Mouse (Mus musculus) lung, embryonic 15.5 days (tissue): Measurements from ENCODE around the gene Ccdc12. TPM values are rescaled to one million over a fixed set of nuclear protein-coding genes. Genes with fewer than 3 reads are reported as not detected.

Source experiments
- ATAC-seq: fragments of 200-750 bp; cut with Nextera tagmentation; 2 replicates; pipeline ENCODE4 v1.8.0; 2017; ENCODE audit warnings: moderate number of reproducible peaks, borderline replicate concordance; ENCODE audit not compliant: low FRiP score, low TSS enrichment; ENCODE audit errors: extremely low read depth
- H3K27ac ChIP-seq: fragments of 300-500 bp; sonication (generic); 2 replicates; pipeline ENCODE4 v1.5.1; 2015; ENCODE audit warnings: moderate library complexity, mild to moderate bottlenecking, inconsistent platforms
- H3K27me3 ChIP-seq: fragments of 300-500 bp; sonication (generic); 2 replicates; pipeline ENCODE4 v1.6.1; 2015; ENCODE audit warnings: inconsistent platforms
- H3K36me3 ChIP-seq: fragments of 300-500 bp; sonication (generic); 2 replicates; pipeline ENCODE4 v1.6.1; 2015; ENCODE audit warnings: inconsistent platforms
- H3K4me1 ChIP-seq: fragments of 300-500 bp; sonication (generic); 2 replicates; pipeline ENCODE4 v1.6.1; 2015; ENCODE audit warnings: inconsistent platforms
- H3K4me2 ChIP-seq: fragments of 300-500 bp; sonication (generic); 2 replicates; pipeline ENCODE4 v1.6.1; 2015; ENCODE audit warnings: inconsistent platforms, mild to moderate bottlenecking, moderate library complexity
- H3K4me3 ChIP-seq: fragments of 300-500 bp; sonication (generic); 2 replicates; pipeline ENCODE4 v1.5.1; 2015; ENCODE audit warnings: mild to moderate bottlenecking, inconsistent platforms
- H3K9ac ChIP-seq: fragments of 300-500 bp; sonication (generic); 2 replicates; pipeline ENCODE4 v1.6.1; 2015; ENCODE audit warnings: inconsistent platforms
- H3K9me3 ChIP-seq: fragments of 300-500 bp; sonication (generic); 2 replicates; pipeline ENCODE4 v1.6.1; 2016; ENCODE audit warnings: inconsistent platforms
- WGBS: fragments of 180-500 bp; shearing (Covaris S2); methylation state at CpG from one replicate; pipeline ENCODE4 v1.1.7; 2015; 5-methylcytosine and 5-hydroxymethylcytosine counted together
- polyA plus RNA-seq: library from polyadenylated mRNA; unstranded; fragments of >200 nt; fragmentation: Nextera tagmentation; extraction: Ambion mirVana; gene quantifications from 2 replicates; pipeline ENCODE4 v1.2.1, GENCODE M21; 2015

Gene Ccdc12
- polyA plus RNA-seq, 1 experiment from 2014 or later: 151 TPM

DNA sequence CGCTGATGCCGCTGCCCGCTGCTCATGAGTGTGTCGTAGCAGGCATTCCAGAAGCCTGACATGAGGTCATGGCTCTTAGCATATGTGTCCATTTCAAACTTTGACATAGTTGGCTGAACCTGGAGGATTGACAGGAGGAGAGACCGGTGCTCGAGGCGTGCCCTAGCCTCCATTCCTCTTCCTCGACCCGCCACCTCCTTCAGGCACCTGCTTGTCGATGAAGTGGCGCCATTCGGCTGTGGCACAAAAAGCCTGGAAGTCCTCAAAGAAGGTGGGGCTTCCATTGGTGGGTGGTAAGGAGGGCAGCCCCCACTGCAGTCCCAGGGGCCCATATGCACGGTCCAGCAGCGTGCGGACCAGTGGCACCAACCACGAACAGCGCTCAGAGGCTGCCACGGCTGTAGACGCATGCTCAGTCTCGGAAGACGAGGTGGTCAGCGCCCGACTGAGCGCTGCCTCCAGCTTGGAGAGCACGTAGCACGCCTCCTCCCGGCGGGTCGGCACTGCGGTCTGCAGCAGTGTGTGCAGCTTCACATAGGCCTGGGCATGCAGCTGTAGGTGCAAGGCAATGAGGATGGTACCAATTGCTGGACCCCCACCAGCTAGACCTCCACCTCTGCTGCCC is 24.5 kb upstream of the Ccdc12 start:
- ATAC-seq: no peak
- Histone ChIP-seq H3K36me3 (0 out of 2 replicates have a peak, but pooled peaks cover 3% of the 10 kb centered on the region), H3K4me1 (no peaks in the 10 kb centered on the region), H3K9ac (no peak overlapping the region), H3K9me3 (no peaks in the 10 kb centered on the region), H3K4me3 (no peak overlapping the region), H3K4me2 (peak overlapping the region; percentile 23; the same call in 1 of the 2 replicates), H3K27me3 (peaks cover 22% of the 10 kb centered on the region), H3K27ac (no peak overlapping the region)
- 28% methylated on average over 30 of the region's 30 CpGs for WGBS

DNA sequence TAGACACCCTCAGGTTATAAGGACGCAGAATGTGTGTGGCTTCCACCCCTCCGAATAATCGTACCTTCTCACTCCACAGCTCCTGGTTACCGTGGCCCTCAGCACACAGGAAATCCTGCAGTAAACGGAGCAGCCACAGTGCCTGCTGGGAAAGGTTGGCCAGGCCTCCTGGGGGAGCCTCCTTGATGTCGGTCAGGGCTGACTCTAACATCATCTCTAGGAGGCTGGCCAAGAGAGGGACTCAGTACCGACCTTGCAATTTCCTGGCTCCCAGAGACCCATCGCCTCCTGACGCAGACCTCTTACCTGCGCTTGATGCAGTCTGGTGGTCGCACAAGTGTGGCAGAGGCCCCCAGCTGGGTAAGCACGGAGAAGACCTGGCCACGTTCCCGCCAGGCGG is 23.6 kb upstream of the Ccdc12 start:
- Histone ChIP-seq H3K4me1 (no peaks in the 10 kb centered on the region), H3K36me3 (0 out of 2 replicates have a peak, but pooled peaks cover 3% of the 10 kb centered on the region), H3K27me3 (peaks cover 22% of the 10 kb centered on the region), H3K4me3 (no peak overlapping the region), H3K9me3 (no peaks in the 10 kb centered on the region), H3K9ac (no peak overlapping the region), H3K4me2 (no peak overlapping the region), H3K27ac (no peak overlapping the region)
- WGBS: 73% methylated on average over 15 of the region's 15 CpGs
- no peak for ATAC-seq

DNA sequence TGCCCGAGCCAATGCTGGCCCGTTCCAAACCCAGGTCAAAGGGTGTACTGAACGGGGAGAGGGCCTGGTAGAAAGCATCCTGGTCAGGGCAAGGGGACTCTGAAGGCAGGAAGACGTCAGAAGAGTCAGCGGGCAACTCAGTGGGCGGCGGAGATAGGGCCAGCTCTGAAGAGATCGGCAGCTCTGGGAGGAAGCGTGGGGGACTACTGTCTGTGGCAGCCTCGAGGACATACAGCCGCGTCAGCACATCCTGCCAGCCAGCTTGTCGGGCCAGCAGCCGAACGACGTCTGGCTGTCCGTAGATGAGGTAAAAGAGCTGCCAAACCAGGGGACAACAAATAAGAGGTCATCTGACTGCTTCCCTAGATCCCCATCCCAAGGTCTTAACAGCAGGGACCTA is 22.4 kb upstream of the Ccdc12 start:
- ATAC-seq: no peak
- no peaks in the 10 kb centered on the region for H3K9me3 ChIP-seq
- H3K4me3 ChIP-seq: no peak overlapping the region
- H3K4me2 ChIP-seq: no peak overlapping the region
- H3K9ac ChIP-seq: no peak overlapping the region
- H3K27me3 ChIP-seq: peaks cover 22% of the 10 kb centered on the region
- H3K36me3 ChIP-seq: 0 out of 2 replicates have a peak, but pooled peaks cover 3% of the 10 kb centered on the region
- H3K4me1 ChIP-seq: no peaks in the 10 kb centered on the region
- no peak overlapping the region for H3K27ac ChIP-seq
- WGBS: 64% methylated on average over 17 of the region's 17 CpGs

DNA sequence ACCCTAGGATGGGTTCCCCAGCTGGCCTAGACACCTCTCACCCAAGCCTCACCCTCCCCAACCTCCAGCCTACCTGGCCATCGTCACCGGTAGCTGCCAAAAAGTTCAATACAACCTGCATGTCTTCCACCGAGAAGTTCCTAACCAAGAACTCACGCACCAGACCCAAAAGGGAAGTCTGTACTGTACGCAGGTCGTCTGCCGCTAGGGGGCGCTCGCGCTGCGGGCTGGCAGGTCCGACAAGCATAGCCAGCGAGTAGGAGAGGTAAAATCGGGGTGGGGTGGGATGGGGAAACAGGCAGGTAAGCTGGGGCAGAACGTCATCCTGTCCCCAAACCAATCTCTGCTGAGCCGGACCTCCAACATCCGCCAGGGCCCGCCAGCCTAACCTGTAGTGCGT is 21.1 kb upstream of the Ccdc12 start:
- Histone ChIP-seq H3K27ac (no peak overlapping the region), H3K4me1 (no peaks in the 10 kb centered on the region), H3K4me2 (no peak overlapping the region), H3K27me3 (peaks cover 22% of the 10 kb centered on the region), H3K4me3 (no peak overlapping the region), H3K9ac (no peak overlapping the region), H3K9me3 (no peaks in the 10 kb centered on the region), H3K36me3 (0 out of 2 replicates have a peak, but pooled peaks cover 3% of the 10 kb centered on the region)
- 8% methylated on average over 19 of the region's 19 CpGs for WGBS
- peak; percentile 49; the same call in 1 of the 2 replicates for ATAC-seq

DNA sequence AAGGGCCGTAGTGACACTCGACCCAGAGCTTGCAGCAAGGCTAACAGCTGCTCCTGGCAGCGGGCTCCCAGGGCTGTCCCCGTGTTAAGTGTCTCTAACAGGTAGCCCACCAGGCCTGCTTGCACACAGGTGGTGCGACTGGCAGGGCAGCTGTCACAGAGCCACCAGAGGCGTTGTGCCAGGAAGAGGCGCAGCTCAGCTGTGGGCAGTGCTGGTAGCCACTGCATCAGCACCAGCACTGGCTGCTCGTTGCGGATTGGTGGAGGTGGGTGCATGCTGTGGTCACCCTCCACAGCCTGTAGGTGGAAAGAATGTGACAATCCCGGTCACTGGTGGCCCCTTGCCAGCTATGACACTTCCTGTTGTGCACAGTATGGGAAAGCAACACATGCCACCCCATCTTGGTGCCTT is 17.7 kb upstream of the Ccdc12 start:
- WGBS: 73% methylated on average over 10 of the region's 10 CpGs
- no peaks in the 10 kb centered on the region for H3K4me1 ChIP-seq
- no peaks in the 10 kb centered on the region for H3K27me3 ChIP-seq
- H3K9ac ChIP-seq: no peak overlapping the region
- no peaks in the 10 kb centered on the region for H3K36me3 ChIP-seq
- no peak overlapping the region for H3K4me2 ChIP-seq
- no peak overlapping the region for H3K27ac ChIP-seq
- no peak overlapping the region for H3K4me3 ChIP-seq
- H3K9me3 ChIP-seq: no peaks in the 10 kb centered on the region
- no peak for ATAC-seq

DNA sequence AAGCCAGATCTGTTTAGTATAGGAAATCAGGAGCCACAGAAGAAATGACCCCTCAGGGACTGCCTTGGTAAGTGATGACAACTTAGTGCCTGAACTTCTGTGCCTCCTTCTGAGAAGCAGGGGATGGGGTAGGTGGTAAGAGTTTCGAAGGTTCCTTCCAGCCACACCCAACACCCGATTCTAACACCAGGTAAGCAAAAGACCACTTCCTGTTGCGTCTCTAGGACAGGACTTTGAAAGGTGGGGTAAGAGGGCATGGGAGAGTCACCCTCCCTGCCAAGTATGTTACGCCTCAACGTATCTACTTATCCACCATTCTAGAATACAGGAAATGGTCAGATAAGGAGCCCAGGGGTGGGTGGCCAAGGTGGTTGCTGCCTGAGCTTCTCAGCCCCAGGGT is 15.3 kb upstream of the Ccdc12 start:
- ATAC-seq: no peak
- 78% methylated on average over 5 of the region's 5 CpGs for WGBS

DNA sequence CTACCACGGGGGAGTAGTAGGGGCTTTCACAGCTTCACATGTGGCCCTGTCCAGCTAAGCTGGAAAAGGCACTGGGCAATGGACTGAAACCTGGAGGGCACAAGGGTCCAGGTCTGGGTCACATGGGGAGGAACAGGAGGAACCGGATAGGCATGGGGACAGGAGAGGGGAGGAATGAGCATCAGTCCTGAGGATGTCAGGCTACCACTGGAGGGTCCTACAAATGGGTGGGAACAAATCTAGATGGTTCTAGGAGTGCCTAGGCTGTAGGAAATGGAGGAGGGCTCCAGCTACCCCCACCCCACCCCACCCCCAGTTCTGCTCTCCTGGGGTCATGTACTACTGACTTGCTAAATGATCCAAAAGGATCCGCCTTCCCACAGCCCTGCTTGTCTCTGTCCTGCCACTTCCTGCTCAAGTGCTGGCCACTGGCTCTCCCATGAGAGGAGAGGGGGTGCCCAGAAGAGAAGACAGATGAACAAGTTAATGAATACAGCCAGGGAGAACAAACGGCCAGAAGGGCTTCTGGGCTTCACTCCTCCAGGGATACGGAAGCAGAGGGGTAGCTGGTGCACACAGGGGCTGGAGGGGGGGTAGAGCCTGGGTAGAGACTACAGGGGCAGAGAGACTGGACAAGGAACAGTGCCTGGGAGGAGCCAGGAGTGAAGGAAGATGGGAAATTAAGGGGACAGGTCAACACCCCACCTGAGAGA is 13.3 kb upstream of the Ccdc12 start:
- WGBS: 38% methylated on average over 5 of the region's 5 CpGs
- no peak overlapping the region for H3K27ac ChIP-seq
- no peak for ATAC-seq

More for the DNA sequence above, 15.3 kb upstream of the Ccdc12 start:
- Histone ChIP-seq H3K4me2 (no peak overlapping the region), H3K27ac (no peak overlapping the region), H3K4me1 (no peaks in the 10 kb centered on the region), H3K27me3 (no peaks in the 10 kb centered on the region), H3K9me3 (no peaks in the 10 kb centered on the region), H3K9ac (no peak overlapping the region), H3K36me3 (no peaks in the 10 kb centered on the region), H3K4me3 (no peak overlapping the region)

DNA sequence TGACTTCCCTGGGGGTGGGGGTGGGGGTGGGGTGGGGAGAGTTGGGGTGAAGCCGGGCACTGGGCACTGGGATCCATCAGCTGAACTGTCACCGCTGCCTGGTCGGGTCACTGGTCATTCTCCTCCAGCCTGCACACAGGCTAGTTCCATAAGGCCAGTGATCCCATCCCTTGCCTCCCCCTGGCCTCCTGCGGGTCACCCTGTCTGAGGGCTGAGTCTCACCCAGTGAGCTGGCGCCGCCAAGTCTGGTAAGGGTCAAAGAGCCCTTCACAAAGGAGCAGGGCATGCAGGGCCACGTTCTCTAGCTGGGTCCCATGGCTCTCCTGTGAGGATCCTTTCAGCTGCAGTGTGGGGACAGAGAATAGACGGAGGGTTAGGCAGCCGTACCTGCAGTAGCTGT is 12.5 kb upstream of the Ccdc12 start:
- Histone ChIP-seq H3K4me1 (no peaks in the 10 kb centered on the region), H3K4me3 (no peak overlapping the region), H3K36me3 (no peaks in the 10 kb centered on the region), H3K9ac (no peak overlapping the region), H3K9me3 (no peaks in the 10 kb centered on the region), H3K27ac (no peak overlapping the region), H3K27me3 (no peaks in the 10 kb centered on the region), H3K4me2 (no peak overlapping the region)
- no peak for ATAC-seq
- WGBS: 48% methylated on average over 9 of the region's 9 CpGs

More for the DNA sequence above, 13.3 kb upstream of the Ccdc12 start:
- no peaks in the 10 kb centered on the region for H3K4me1 ChIP-seq
- no peaks in the 10 kb centered on the region for H3K36me3 ChIP-seq
- H3K4me3 ChIP-seq: no peak overlapping the region
- H3K4me2 ChIP-seq: no peak overlapping the region
- H3K27me3 ChIP-seq: no peaks in the 10 kb centered on the region
- no peaks in the 10 kb centered on the region for H3K9me3 ChIP-seq
- no peak overlapping the region for H3K9ac ChIP-seq

DNA sequence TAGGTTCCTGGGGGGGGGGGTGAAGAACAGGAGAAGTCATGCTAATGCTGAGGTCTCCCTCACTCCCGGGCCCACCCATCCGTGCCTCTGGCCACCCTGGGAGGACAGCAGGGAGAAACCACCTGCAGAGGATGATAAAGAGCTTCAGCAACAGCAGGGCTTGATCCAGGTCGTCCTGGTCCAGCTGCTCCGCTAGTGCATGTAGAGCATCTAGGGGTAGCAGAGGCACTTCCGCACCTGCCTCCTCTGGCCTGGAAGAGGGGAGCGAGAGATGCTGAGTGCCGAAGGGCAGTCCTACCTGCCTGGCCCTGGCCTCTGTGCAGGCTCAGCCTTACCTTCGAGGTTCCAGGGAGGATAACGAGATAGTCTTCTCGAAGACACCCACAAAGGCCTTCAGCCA is 12.0 kb upstream of the Ccdc12 start:
- H3K9me3 ChIP-seq: no peaks in the 10 kb centered on the region
- no peak for ATAC-seq
- no peaks in the 10 kb centered on the region for H3K4me1 ChIP-seq
- no peaks in the 10 kb centered on the region for H3K36me3 ChIP-seq
- no peak overlapping the region for H3K27ac ChIP-seq
- 68% methylated on average over 10 of the region's 10 CpGs for WGBS
- no peak overlapping the region for H3K4me2 ChIP-seq
- no peak overlapping the region for H3K9ac ChIP-seq
- H3K27me3 ChIP-seq: no peaks in the 10 kb centered on the region
- no peak overlapping the region for H3K4me3 ChIP-seq

DNA sequence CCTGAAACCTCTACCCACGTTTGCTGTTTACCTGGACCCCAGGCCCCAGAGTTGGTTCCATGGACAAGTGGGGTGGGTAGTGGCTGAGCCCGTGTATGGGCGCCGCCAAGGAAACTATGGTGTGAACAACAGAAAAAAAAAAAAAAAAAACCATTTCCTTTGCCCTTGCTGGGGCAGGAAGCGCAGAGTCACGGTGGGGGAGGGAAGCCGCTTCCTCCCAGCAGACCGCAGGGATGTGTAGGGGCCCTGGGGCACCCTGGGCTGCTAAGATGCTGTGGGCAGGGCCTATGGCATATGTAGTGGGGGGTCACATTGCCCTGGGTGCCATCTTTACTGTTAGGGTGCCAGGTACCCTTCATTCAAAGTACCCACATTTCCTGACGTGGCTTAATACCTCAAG is 11.1 kb upstream of the Ccdc12 start:
- Histone ChIP-seq H3K27me3 (no peaks in the 10 kb centered on the region), H3K4me2 (no peak overlapping the region), H3K4me1 (no peaks in the 10 kb centered on the region), H3K27ac (no peak overlapping the region), H3K36me3 (no peaks in the 10 kb centered on the region), H3K9me3 (no peaks in the 10 kb centered on the region), H3K4me3 (no peak overlapping the region), H3K9ac (no peak overlapping the region)
- no peak for ATAC-seq
- 63% methylated on average over 9 of the region's 9 CpGs for WGBS

DNA sequence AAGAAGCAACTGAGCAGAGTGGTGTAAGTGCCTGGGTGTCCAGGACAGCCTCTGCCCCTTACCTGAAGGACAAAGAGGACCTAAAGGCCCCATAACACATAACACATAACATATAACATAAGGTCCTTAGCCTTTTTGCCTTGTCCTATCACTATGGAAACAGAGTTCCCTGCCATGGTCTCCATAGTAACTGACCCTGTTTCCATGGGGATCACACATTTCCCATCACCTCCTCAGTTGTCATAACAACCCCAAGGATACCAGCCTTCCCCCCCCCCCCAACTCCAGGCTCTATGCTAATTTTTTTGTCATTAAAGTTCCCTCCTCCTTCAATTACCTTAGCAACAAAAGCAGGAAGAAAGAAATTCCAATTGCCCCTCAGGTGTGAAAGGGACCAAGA is 6.5 kb upstream of the Ccdc12 start:
- Histone ChIP-seq H3K36me3 (no peaks in the 10 kb centered on the region), H3K4me2 (no peak overlapping the region), H3K4me1 (peaks cover 30% of the 10 kb centered on the region), H3K9ac (no peak overlapping the region), H3K4me3 (no peak overlapping the region), H3K27ac (no peak overlapping the region), H3K27me3 (peaks cover 24% of the 10 kb centered on the region), H3K9me3 (no peaks in the 10 kb centered on the region)
- no peak for ATAC-seq

DNA sequence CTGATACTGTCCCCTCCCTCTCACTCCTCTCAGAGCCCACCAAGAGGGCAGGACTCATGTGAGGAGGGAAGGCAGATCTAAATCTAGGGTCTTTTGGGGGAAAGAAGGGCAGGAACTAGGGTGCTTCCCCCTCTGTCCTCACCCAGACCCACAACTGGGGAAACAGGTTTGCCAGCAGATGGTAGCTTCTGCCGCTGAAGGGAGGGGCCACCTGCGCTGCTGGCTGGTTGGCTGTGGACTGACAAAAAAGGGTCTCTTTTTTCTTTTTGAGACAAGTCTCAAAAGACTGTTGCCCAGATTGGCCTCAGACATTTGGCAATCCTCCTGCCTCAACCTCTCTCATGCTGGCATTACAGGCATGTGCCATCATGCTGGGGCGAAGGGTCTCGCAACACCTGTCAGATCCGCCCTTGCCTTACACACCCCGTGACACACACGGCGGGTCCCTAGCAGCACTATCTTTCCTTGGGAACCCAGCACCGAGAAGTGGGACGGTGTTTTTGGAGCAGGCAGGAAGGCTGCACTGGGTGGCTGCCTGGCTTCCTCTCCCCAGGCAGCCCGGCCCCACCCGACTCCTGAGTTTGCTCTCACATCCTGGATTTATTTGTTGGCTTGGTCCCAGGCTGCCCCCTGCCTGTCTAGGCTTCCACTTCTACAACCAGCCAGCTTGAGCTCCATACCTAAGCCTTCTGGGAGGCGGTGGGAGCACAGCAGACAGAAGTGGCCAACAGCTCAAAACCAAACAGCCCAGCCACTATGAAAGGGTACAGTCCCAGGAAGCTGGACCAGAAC is 4.2 kb upstream of the Ccdc12 start:
- H3K4me1 ChIP-seq: peaks cover 39% of the 10 kb centered on the region
- H3K9ac ChIP-seq: peak overlapping the region; percentile 29
- no peaks in the 10 kb centered on the region for H3K9me3 ChIP-seq
- WGBS: 20% methylated on average over 13 of the region's 13 CpGs
- no peak for ATAC-seq
- H3K36me3 ChIP-seq: no peaks in the 10 kb centered on the region
- H3K4me2 ChIP-seq: peak overlapping the region; percentile 97
- H3K4me3 ChIP-seq: peak overlapping the region; percentile 70
- H3K27me3 ChIP-seq: peaks cover 24% of the 10 kb centered on the region
- H3K27ac ChIP-seq: peak overlapping the region; percentile 94
